Mouse (Mus musculus) testis, adult 2 months (tissue): ENCODE data around the gene H2-DMb1.

Experiments
- CTCF ChIP-seq: fragments of 200-500 bp; IDR thresholded peaks from 2 replicates; pipeline ENCODE4 v1.5.1; 2012; ENCODE audit warnings: low read depth, mild to moderate bottlenecking, inconsistent platforms, low read length, moderate library complexity; ENCODE audit not compliant: control insufficient read depth, insufficient read depth, insufficient replicate concordance
- POLR2A ChIP-seq: fragments of 200-500 bp; IDR thresholded peaks from 2 replicates; pipeline ENCODE4 v1.6.1; 2012; ENCODE audit warnings: low read depth, mild to moderate bottlenecking, inconsistent platforms, low read length, moderate library complexity; ENCODE audit not compliant: control insufficient read depth

DNA sequence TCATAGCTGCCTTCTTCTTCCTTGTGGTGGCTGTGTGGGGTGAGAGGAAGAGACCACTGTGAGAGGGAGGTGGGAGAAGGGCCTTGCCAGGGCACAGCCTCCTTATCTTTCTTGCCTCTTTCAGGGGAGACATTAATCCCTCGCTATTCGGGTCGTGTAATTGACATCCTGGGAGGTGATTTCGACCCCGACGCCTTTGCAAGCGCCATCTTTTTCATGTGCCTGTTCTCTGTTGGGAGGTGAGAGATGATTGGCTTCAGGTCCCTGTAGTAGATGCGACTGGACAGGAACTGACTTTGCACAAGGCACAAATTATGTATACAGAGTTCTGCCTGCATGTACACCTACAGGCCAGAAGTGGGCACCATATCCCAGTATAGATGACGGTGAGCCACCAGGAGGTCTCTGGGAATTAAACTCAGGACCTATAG lies 52.9 kb downstream of the H2-DMb1 start:
- TF ChIP-seq CTCF: no peak
- TF ChIP-seq POLR2A: no peak
